Mouse (Mus musculus) lung, embryonic 14.5 days (tissue): ENCODE data around the gene Slc10a6. TPM values are rescaled to one million over a fixed set of nuclear protein-coding genes. Genes with fewer than 3 reads are reported as not detected.

Experiments used
- ATAC-seq: fragments of 200-750 bp; cut with Nextera tagmentation; 2 replicates; pipeline ENCODE4 v1.8.0; 2017; ENCODE audit warnings: mild to moderate bottlenecking, moderate TSS enrichment, moderate library complexity; ENCODE audit not compliant: insufficient read depth
- DNase-seq: peaks from one replicate; pipeline ENCODE4 v3.0.0-alpha.2; 2015
- H3K27ac ChIP-seq: fragments of 300-500 bp; sonication (generic); 2 replicates; pipeline ENCODE4 v1.5.1; 2014; ENCODE audit warnings: low read depth, mild to moderate bottlenecking, moderate library complexity
- H3K27me3 ChIP-seq: fragments of 300-500 bp; sonication (generic); 2 replicates; pipeline ENCODE4 v1.6.1; 2014; ENCODE audit warnings: low read length, control low read depth; ENCODE audit not compliant: insufficient read depth
- H3K36me3 ChIP-seq: fragments of 300-500 bp; sonication (generic); 2 replicates; pipeline ENCODE4 v1.6.1; 2014; ENCODE audit warnings: control low read depth; ENCODE audit not compliant: insufficient read depth
- H3K4me1 ChIP-seq: fragments of 300-500 bp; sonication (generic); 2 replicates; pipeline ENCODE4 v1.6.1; 2014; ENCODE audit warnings: antibody characterized with exemption, control low read depth; ENCODE audit not compliant: insufficient read depth
- H3K4me2 ChIP-seq: fragments of 300-500 bp; sonication (generic); 2 replicates; pipeline ENCODE4 v1.6.1; 2014; ENCODE audit warnings: mild to moderate bottlenecking
- H3K4me3 ChIP-seq: fragments of 300-500 bp; sonication (generic); 2 replicates; pipeline ENCODE4 v1.5.1; 2014; ENCODE audit warnings: low read depth, low read length
- H3K9ac ChIP-seq: fragments of 300-500 bp; sonication (generic); 2 replicates; pipeline ENCODE4 v1.6.1; 2014
- H3K9me3 ChIP-seq: fragments of 300-500 bp; sonication (generic); 2 replicates; pipeline ENCODE4 v1.6.1; 2016; ENCODE audit warnings: low read depth, low read length, control low read depth
- CTCF ChIP-seq: IDR thresholded peaks from 2 replicates; pipeline ENCODE4 v1.5.1; 2016; ENCODE audit warnings: antibody characterized with exemption, low read depth
- WGBS: fragments of 180-500 bp; shearing (Covaris S2); extraction: QIAGEN DNeasy Blood & Tissue Kit; methylation state at CpG from one replicate; pipeline ENCODE4 v1.1.7; 2014; 5-methylcytosine and 5-hydroxymethylcytosine counted together
- polyA plus RNA-seq: library from polyadenylated mRNA; unstranded; fragments of >200 nt; fragmentation: Nextera tagmentation; extraction: Ambion mirVana; gene quantifications from 2 replicates; pipeline ENCODE4 v1.2.1, GENCODE M21; 2014

Gene Slc10a6
- polyA plus RNA-seq, 1 experiment from 2014 or later = 0.71 TPM

- peaks cover 6% of the 10 kb centered on the region; the same call in 1 of the 2 replicates for H3K4me1 ChIP-seq
- WGBS = 67% methylated on average over 11 of the region's 11 CpGs
Measured at GRCm38 (mm10) chr5:103603115-103603893, 25.9 kb downstream of the Slc10a6 start.

GRCm38 (mm10) chr5:103598881-103599280, 30.3 kb downstream of the Slc10a6 start:
- Histone ChIP-seq H3K36me3 (peaks cover 6% of the 10 kb centered on the region; the same call in 1 of the 2 replicates), H3K9me3 (no peaks in the 10 kb centered on the region), H3K27ac (no peak overlapping the region), H3K4me3 (no peak overlapping the region), H3K9ac (no peak overlapping the region), H3K4me1 (peaks cover 13% of the 10 kb centered on the region), H3K27me3 (no peaks in the 10 kb centered on the region), H3K4me2 (no peak overlapping the region)
- no peak for TF ChIP-seq CTCF
- DNase-seq (peak; percentile 25), ATAC-seq (no peak)
- WGBS = 78% methylated on average over 5 of the region's 5 CpGs

More at GRCm38 (mm10) chr5:103603115-103603893, 25.9 kb downstream of the Slc10a6 start:
- ATAC-seq = no peak
- H3K27me3 ChIP-seq = no peaks in the 10 kb centered on the region
- no peak for TF ChIP-seq CTCF
- H3K9ac ChIP-seq = no peak overlapping the region
- H3K36me3 ChIP-seq = peaks cover 4% of the 10 kb centered on the region; the same call in 1 of the 2 replicates
- H3K9me3 ChIP-seq = no peaks in the 10 kb centered on the region
- H3K27ac ChIP-seq = no peak overlapping the region
- DNase-seq = no peak
- H3K4me3 ChIP-seq = no peak overlapping the region
- no peak overlapping the region for H3K4me2 ChIP-seq

- ATAC-seq = no peak
- Histone ChIP-seq H3K9ac (no peak overlapping the region), H3K36me3 (peaks cover 6% of the 10 kb centered on the region), H3K27ac (no peak overlapping the region), H3K4me3 (no peak overlapping the region), H3K4me2 (no peak overlapping the region), H3K4me1 (peaks cover 13% of the 10 kb centered on the region), H3K9me3 (no peaks in the 10 kb centered on the region), H3K27me3 (no peaks in the 10 kb centered on the region)
- no peak for TF ChIP-seq CTCF
- DNase-seq = no peak
- WGBS = 66% methylated on average over 9 of the region's 9 CpGs
Measured at GRCm38 (mm10) chr5:103598264-103598663, 30.9 kb downstream of the Slc10a6 start.

GRCm38 (mm10) chr5:103597604-103598003, 31.6 kb downstream of the Slc10a6 start:
- peaks cover 11% of the 10 kb centered on the region for H3K36me3 ChIP-seq
- H3K4me1 ChIP-seq = peaks cover 13% of the 10 kb centered on the region
- no peak for TF ChIP-seq CTCF
- no peak overlapping the region for H3K9ac ChIP-seq
- H3K4me3 ChIP-seq = no peak overlapping the region
- H3K27me3 ChIP-seq = no peaks in the 10 kb centered on the region
- DNase-seq (no peak), ATAC-seq (no peak)
- 53% methylated on average over 6 of the region's 6 CpGs for WGBS
- H3K27ac ChIP-seq = no peak overlapping the region; the same call in 1 of the 2 replicates
- H3K9me3 ChIP-seq = no peaks in the 10 kb centered on the region
- no peak overlapping the region for H3K4me2 ChIP-seq

GRCm38 (mm10) chr5:103596467-103597146, 32.6 kb downstream of the Slc10a6 start:
- DNase-seq (no peak), ATAC-seq (0 out of 2 replicates have a peak, but pooled peaks have one; percentile 16)
- Histone ChIP-seq H3K27me3 (no peaks in the 10 kb centered on the region), H3K36me3 (peaks cover 11% of the 10 kb centered on the region), H3K27ac (peak overlapping the region; percentile 20; the same call in 1 of the 2 replicates), H3K9me3 (no peaks in the 10 kb centered on the region), H3K9ac (no peak overlapping the region), H3K4me2 (no peak overlapping the region), H3K4me3 (no peak overlapping the region), H3K4me1 (peaks cover 13% of the 10 kb centered on the region)
- 73% methylated on average over 14 of the region's 14 CpGs for WGBS
- no peak for TF ChIP-seq CTCF

GRCm38 (mm10) chr5:103595394-103596226, 33.6 kb downstream of the Slc10a6 start:
- Histone ChIP-seq H3K9me3 (no peaks in the 10 kb centered on the region), H3K4me2 (no peak overlapping the region), H3K27me3 (no peaks in the 10 kb centered on the region), H3K4me3 (no peak overlapping the region), H3K4me1 (peaks cover 13% of the 10 kb centered on the region), H3K27ac (peak overlapping the region; percentile 76), H3K9ac (no peak overlapping the region), H3K36me3 (peaks cover 11% of the 10 kb centered on the region)
- peak; percentile 74 for DNase-seq
- 33% methylated on average over 13 of the region's 13 CpGs for WGBS
- peak; percentile 40; the same call in 1 of the 2 replicates for ATAC-seq
- TF ChIP-seq CTCF = no peak
